Mouse (Mus musculus) Patski (cell line): ENCODE measurements around the gene Cox7a1. TPM values are rescaled to one million over a fixed set of nuclear protein-coding genes. Genes with fewer than 3 reads are reported as not detected.

ENCODE experiments used
- ATAC-seq: fragments of 100-300 bp; one replicate; pipeline ENCODE4 v1.8.0; 2021
- CTCF ChIA-PET: fragments of 350-600 bp; sonication (Branson Sonifier 250); formaldehyde crosslinking; loops from one replicate; lab custom pipeline; 2022; ENCODE audit warnings: inconsistent platforms; lab: Charles Lee
- POLR2A ChIA-PET: fragments of 350-600 bp; sonication (Branson Sonifier 250); formaldehyde crosslinking; loops from one replicate; lab custom pipeline; 2022; ENCODE audit warnings: antibody characterized with exemption, inconsistent platforms; lab: Charles Lee
- DNase-seq: peaks from one replicate; pipeline ENCODE4 v3.0.0-alpha.2; 2011; ENCODE audit warnings: low read depth, low spot score
- H3K27me3 ChIP-seq: fragments of 371-371 bp; one replicate; pipeline ENCODE4 v1.5.1; 2021
- CTCF ChIP-seq: fragments of 100-300 bp; IDR thresholded peaks from one replicate; pipeline ENCODE4 v1.5.1; 2021
- in situ Hi-C: fragments of 300-500 bp; cut with MboI; formaldehyde crosslinking; loops from 3 replicates; pipeline ENCODE4 v1.11.1; 2018; ENCODE audit warnings: low pct_unique_long_range_greater_than_20kb, mixed read lengths
- polyA plus RNA-seq: library from polyadenylated mRNA; unstranded; gene quantifications from one replicate; pipeline ENCODE4 v1.2.3, GENCODE M21; 2021

Cox7a1 gene
- polyA plus RNA-seq, 1 experiment from 2014 or later, result 0.89 TPM

GRCm38 (mm10) chr7:30211025-30211424, 27.1 kb downstream of the Cox7a1 start:
- ChIA-PET POLR2A (no interaction called here), CTCF (no interaction called here)
- H3K27me3 ChIP-seq, result peaks cover 5% of the 10 kb centered on the region
- TF ChIP-seq CTCF, result no peak
- in situ Hi-C loops, result loop anchor here (5.0 kb wide), 1 partner anchor 39 kb away; no protein-coding TSS in a partner anchor
- DNase-seq (no peak), ATAC-seq (no peak)

GRCm38 (mm10) chr7:30213881-30214280, 29.9 kb downstream of the Cox7a1 start:
- no peak for TF ChIP-seq CTCF
- ChIA-PET POLR2A (no interaction called here), CTCF (no interaction called here)
- no peak for DNase-seq
- peaks cover under 1% of the 10 kb centered on the region for H3K27me3 ChIP-seq
- no peak for ATAC-seq
- in situ Hi-C loops, result loop anchor here (5.0 kb wide), 1 partner anchor 42 kb away; no protein-coding TSS in a partner anchor

- TF ChIP-seq CTCF, result no peak
- in situ Hi-C loops, result no loop called here
- POLR2A ChIA-PET, result no interaction called here
- no peaks in the 10 kb centered on the region for H3K27me3 ChIP-seq
- CTCF ChIA-PET, result interaction anchor here (1.8 to 4.1 kb wide), 2 partner anchors 11 to 40 kb away, joined by 5 to 34 read pairs; no protein-coding TSS in a partner anchor
- ATAC-seq (no peak), DNase-seq (no peak)
These were observed 31.9 kb downstream of the Cox7a1 start for GRCm38 (mm10) chr7:30215875-30216274.

- in situ Hi-C loops, result no loop called here
- ChIA-PET POLR2A (no interaction called here), CTCF (interaction anchor here (0.7 to 4.1 kb wide), 14 partner anchors 9 to 204 kb away, joined by 3 to 34 read pairs (median 4); partner anchors contain the start of genes Capns1, Polr2i and Wdr62)
- no peaks in the 10 kb centered on the region for H3K27me3 ChIP-seq
- TF ChIP-seq CTCF, result peak; percentile 75
- DNase-seq (no peak), ATAC-seq (peak; percentile 57)
These were observed 32.8 kb downstream of the Cox7a1 start for GRCm38 (mm10) chr7:30216723-30217151.

- in situ Hi-C loops, result no loop called here
- POLR2A ChIA-PET, result interaction anchor here (1.1 kb wide), 1 partner anchor 12 kb away, joined by 3 read pairs; no protein-coding TSS in a partner anchor
These were observed 33.3 kb downstream of the Cox7a1 start for GRCm38 (mm10) chr7:30217277-30217676.

GRCm38 (mm10) chr7:30219293-30220007, 35.5 kb downstream of the Cox7a1 start:
- no peaks in the 10 kb centered on the region for H3K27me3 ChIP-seq
- ChIA-PET CTCF (interaction anchor here (1.2 kb wide), 1 partner anchor 11 kb away, joined by 4 read pairs; no protein-coding TSS in a partner anchor), POLR2A (interaction anchor here (1.4 kb wide), 1 partner anchor 15 kb away, joined by 3 read pairs; no protein-coding TSS in a partner anchor)
- ATAC-seq (no peak), DNase-seq (no peak)
- no peak for TF ChIP-seq CTCF
- in situ Hi-C loops, result no loop called here

More at GRCm38 (mm10) chr7:30217277-30217676, 33.3 kb downstream of the Cox7a1 start:
- DNase-seq, result no peak
- no peak for TF ChIP-seq CTCF
- CTCF ChIA-PET, result interaction anchor here (0.7 to 4.1 kb wide), 16 partner anchors 8 to 205 kb away, joined by 3 to 34 read pairs (median 4); partner anchors contain the start of genes Capns1, Polr2i and Wdr62
- no peak for ATAC-seq
- no peaks in the 10 kb centered on the region for H3K27me3 ChIP-seq

GRCm38 (mm10) chr7:30220008-30220356, 36.0 kb downstream of the Cox7a1 start:
- no peaks in the 10 kb centered on the region for H3K27me3 ChIP-seq
- CTCF ChIA-PET, result interaction anchor here (1.2 kb wide), 2 partner anchors 11 to 16 kb away, joined by 3 to 4 read pairs; no protein-coding TSS in a partner anchor
- DNase-seq (no peak), ATAC-seq (no peak)
- in situ Hi-C loops, result no loop called here
- no peak for TF ChIP-seq CTCF
- POLR2A ChIA-PET, result interaction anchor here (1.4 kb wide), 1 partner anchor 15 kb away, joined by 3 read pairs; no protein-coding TSS in a partner anchor

- in situ Hi-C loops, result no loop called here
- CTCF ChIA-PET, result no interaction called here
- POLR2A ChIA-PET, result no interaction called here
- no peaks in the 10 kb centered on the region for H3K27me3 ChIP-seq
- DNase-seq (no peak), ATAC-seq (no peak)
- no peak for TF ChIP-seq CTCF
These were observed 37.5 kb downstream of the Cox7a1 start for GRCm38 (mm10) chr7:30221433-30221832.

- no peak for DNase-seq
- no peaks in the 10 kb centered on the region for H3K27me3 ChIP-seq
- no peak for ATAC-seq
- POLR2A ChIA-PET, result no interaction called here
- CTCF ChIA-PET, result no interaction called here
- in situ Hi-C loops, result no loop called here
- no peak for TF ChIP-seq CTCF
These were observed 38.3 kb downstream of the Cox7a1 start for GRCm38 (mm10) chr7:30222205-30222604.

- POLR2A ChIA-PET, result no interaction called here
These were observed 40.3 kb downstream of the Cox7a1 start for GRCm38 (mm10) chr7:30224206-30224605.

GRCm38 (mm10) chr7:30231328-30231668, 47.4 kb downstream of the Cox7a1 start:
- no peak for TF ChIP-seq CTCF
- no peaks in the 10 kb centered on the region for H3K27me3 ChIP-seq
- POLR2A ChIA-PET, result no interaction called here
- in situ Hi-C loops, result no loop called here
- CTCF ChIA-PET, result interaction anchor here (3.0 kb wide), 1 partner anchor 14 kb away, joined by 11 read pairs; no protein-coding TSS in a partner anchor
- DNase-seq, result no peak
- ATAC-seq, result no peak

More at GRCm38 (mm10) chr7:30224206-30224605, 40.3 kb downstream of the Cox7a1 start:
- ATAC-seq, result no peak
- CTCF ChIA-PET, result no interaction called here
- TF ChIP-seq CTCF, result no peak
- H3K27me3 ChIP-seq, result no peaks in the 10 kb centered on the region
- in situ Hi-C loops, result no loop called here
- no peak for DNase-seq
